Mouse (Mus musculus) ZHBTc4 (cell line): ENCODE measurements around the gene Krtap5-1.
A peak's percentile ranks its signal among the peaks of the same experiment; 100 is the strongest.
"Not testable (repeated sequence)": the region's sequence is repeated elsewhere in the genome, so short reads cannot be mapped to it uniquely, and the experiment has no call there.

Source experiments
- DNase-seq: peaks from one replicate; pipeline ENCODE4 v3.0.0-alpha.2; 2011; ENCODE audit warnings: low read depth, low spot score

The Krtap5-1 gene

GRCm38 (mm10) chr7:142296108-142296507 lies 810 bp downstream of the Krtap5-1 start:
- not testable (repeated sequence) for DNase-seq

- peak; percentile 6 for DNase-seq
Measured at GRCm38 (mm10) chr7:142295418-142295817, 1.5 kb downstream of the Krtap5-1 start.

DNA sequence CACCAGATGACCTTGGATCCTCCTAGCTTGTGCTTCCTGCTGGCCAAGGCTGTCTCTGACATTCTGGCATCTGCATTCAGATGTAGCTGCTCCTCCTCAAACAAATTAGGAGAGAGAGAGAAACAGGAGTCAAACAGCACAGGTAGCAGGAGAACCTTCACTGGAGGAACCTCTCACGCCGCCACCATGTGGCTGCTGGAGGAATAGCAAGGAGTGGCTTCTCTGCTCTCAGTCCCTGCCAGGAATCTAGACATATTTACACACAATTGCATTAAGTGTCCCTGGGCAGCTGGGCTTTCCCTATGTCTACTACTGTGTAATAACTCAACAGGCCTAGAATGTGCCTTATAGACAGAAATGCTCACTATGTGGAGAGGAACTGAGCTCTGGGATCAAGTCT lies 3.1 kb downstream of the Krtap5-1 start:
- DNase-seq = peak; percentile 54

GRCm38 (mm10) chr7:142285910-142286612 lies 10.9 kb downstream of the Krtap5-1 start:
- DNase-seq = not testable (repeated sequence)

- peak; percentile 2 for DNase-seq
Measured at GRCm38 (mm10) chr7:142285130-142285835, 11.6 kb downstream of the Krtap5-1 start.

GRCm38 (mm10) chr7:142284615-142285080 lies 12.3 kb downstream of the Krtap5-1 start:
- DNase-seq = peak; percentile 94

DNA sequence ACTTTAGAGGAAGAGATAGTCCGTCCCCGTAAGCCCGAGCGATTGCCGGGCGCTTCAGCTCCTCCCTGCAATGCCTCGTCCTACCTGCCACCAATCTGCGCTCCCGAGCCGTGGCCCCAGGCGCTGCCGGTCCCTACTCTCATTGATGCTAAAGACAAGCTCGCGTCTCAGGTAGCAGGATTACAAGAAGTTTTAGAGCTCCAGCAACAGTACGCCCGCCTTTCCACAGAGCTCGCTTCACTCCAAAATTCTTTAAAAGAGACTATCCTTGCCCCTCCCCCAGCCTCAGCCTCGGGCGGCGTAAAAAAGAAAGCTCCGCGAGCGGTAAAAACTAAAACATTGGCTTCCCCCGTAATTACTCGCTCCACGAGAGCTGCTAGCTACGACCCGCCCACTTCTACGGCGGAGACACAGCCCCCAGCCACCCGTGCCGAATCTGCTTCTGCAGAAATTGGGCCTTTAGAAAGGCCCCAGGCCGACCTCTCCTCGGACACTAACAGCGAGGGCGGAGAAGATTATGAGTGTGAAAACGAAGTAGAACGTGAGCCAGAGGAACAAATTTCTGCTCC lies 12.8 kb downstream of the Krtap5-1 start:
- DNase-seq = peak; percentile 90

DNA sequence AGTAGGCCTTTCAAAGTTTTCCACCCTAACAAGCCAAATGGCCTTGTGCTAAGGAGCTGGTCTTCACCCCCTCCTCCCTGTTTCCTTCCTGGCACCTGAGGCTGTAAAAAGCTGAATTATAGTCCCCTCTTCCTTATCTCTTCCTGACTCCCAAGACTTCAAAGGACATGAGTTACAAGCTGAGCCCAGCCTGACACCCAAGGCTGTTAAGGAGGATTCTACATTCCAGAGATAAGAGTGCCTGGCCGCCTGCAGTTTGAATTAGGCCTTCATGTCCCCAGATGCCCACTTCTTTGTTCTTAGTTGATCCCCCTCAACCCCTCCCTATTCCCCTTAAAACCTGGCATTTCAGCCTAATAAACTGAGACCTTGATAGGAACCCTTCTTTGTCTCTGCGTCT lies 14.1 kb downstream of the Krtap5-1 start:
- not testable (repeated sequence) for DNase-seq

GRCm38 (mm10) chr7:142279291-142279690 lies 17.6 kb downstream of the Krtap5-1 start:
- DNase-seq = peak; percentile 22

GRCm38 (mm10) chr7:142278183-142278582 lies 18.7 kb downstream of the Krtap5-1 start:
- peak; percentile 62 for DNase-seq

DNA sequence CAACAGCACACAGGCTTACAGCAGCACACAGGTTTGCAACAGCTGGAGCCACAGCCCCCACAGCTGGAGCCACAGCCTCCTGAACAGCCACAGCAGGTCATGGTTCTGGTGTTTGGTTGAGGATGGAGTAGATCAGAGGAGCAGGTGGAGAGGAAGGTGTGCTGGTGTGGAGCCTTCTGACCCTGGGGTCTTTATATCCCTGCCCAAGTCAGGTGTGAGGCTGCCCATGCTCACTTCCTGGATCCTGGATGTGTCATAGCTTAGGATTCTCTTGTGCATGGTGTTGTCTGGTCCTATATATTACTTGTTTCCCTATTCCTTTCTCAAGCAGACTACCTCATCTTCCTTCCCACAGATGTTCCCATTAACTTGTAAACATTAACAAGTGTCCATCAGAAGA lies 22.7 kb downstream of the Krtap5-1 start, which contains the start of gene Gm4559:
TSS of gene Gm4559 (minus strand) at position 101 of the 400 bp plus-strand sequence.
- not testable (repeated sequence) for DNase-seq

DNA sequence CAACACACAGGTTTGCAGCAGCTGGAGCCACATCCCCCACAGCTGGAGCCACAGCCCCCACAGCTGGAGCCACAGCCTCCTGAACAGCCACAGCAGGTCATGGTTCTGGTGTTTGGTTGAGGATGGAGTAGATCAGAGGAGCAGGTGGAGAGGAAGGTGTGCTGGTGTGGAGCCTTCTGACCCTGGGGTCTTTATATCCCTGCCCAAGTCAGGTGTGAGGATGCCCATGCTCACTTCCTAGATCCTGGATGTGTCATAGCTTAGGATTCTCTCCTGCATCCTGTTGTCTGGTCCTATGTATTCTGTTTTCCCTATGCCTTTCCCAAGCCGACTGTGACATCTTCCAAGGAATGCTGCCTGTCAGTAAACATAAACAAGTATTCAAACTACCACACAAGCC lies 38.7 kb downstream of the Krtap5-1 start, which contains the start of gene Gm2431:
TSS of gene Gm2431 (minus strand) at position 101 of the 400 bp plus-strand sequence.
- not testable (repeated sequence) for DNase-seq

- DNase-seq = peak; percentile 48
Measured at GRCm38 (mm10) chr7:142255517-142255916, 41.4 kb downstream of the Krtap5-1 start.

DNA sequence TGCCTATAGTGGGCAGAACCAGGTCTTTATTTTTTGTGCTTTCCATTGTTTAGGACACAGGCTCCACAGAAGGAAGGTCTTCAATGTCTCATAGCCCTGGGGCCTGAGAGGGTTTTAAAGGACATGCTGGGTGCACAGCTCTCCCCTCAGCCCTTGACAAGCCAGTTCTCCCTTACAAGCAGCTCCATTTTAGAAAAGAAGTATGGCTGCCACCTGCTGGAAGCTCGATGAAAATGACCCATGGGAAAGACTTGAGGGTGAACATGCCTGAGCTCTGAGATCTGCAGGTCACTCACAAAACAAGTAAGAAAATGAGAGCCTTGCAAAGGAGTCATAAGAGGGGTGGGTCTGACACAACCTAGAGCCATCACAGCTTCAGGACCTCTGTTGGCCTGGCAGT lies 47.1 kb downstream of the Krtap5-1 start:
- peak; percentile 62 for DNase-seq
